Mouse (Mus musculus) c-Kit-positive CD71-negative TER-119-negative erythroid progenitor cells, embryonic 14.5 days (primary cell): ENCODE data around the gene Ripply3.
"Not testable (repeated sequence)": the region's sequence is repeated elsewhere in the genome, so short reads cannot be mapped to it uniquely, and the experiment has no call there.

Experiments
- DNase-seq: peaks from one replicate; pipeline ENCODE4 v3.0.0-alpha.2; 2013; ENCODE audit warnings: low read depth

The Ripply3 gene

GRCm38 (mm10) chr16:94314626-94315025 lies 13.6 kb upstream of the Ripply3 start:
- DNase-seq: no peak

- DNase-seq: no peak
Observed at GRCm38 (mm10) chr16:94315215-94315614, 13.0 kb upstream of the Ripply3 start.

GRCm38 (mm10) chr16:94317752-94318151 lies 10.5 kb upstream of the Ripply3 start:
- DNase-seq: no peak

GRCm38 (mm10) chr16:94320223-94320622 lies 8.0 kb upstream of the Ripply3 start:
- DNase-seq: no peak

GRCm38 (mm10) chr16:94323681-94324080 lies 4.5 kb upstream of the Ripply3 start:
- no peak for DNase-seq

- no peak for DNase-seq
Observed at GRCm38 (mm10) chr16:94326008-94326407, 2.2 kb upstream of the Ripply3 start.

- DNase-seq: no peak
Observed at GRCm38 (mm10) chr16:94328881-94329867, 954 bp downstream of the Ripply3 start.

GRCm38 (mm10) chr16:94330429-94330828 lies 2.2 kb downstream of the Ripply3 start:
- DNase-seq: no peak

GRCm38 (mm10) chr16:94331233-94331885 lies 3.1 kb downstream of the Ripply3 start:
- DNase-seq: no peak

GRCm38 (mm10) chr16:94331886-94332252 lies 3.6 kb downstream of the Ripply3 start:
- peak; percentile 69 for DNase-seq

- DNase-seq: no peak
Observed at GRCm38 (mm10) chr16:94335656-94336055, 7.4 kb downstream of the Ripply3 start.

GRCm38 (mm10) chr16:94339164-94340160 lies 11.2 kb downstream of the Ripply3 start:
- not testable (repeated sequence) for DNase-seq

- no peak for DNase-seq
Observed at GRCm38 (mm10) chr16:94345733-94346132, 17.5 kb downstream of the Ripply3 start.

- DNase-seq: no peak
Observed at GRCm38 (mm10) chr16:94347080-94347731, 19.0 kb downstream of the Ripply3 start.

GRCm38 (mm10) chr16:94348779-94349178 lies 20.6 kb downstream of the Ripply3 start:
- DNase-seq: no peak

GRCm38 (mm10) chr16:94349588-94350286 lies 21.5 kb downstream of the Ripply3 start:
- DNase-seq: no peak

- DNase-seq: no peak
Observed at GRCm38 (mm10) chr16:94350287-94350677, 22.1 kb downstream of the Ripply3 start.

GRCm38 (mm10) chr16:94354450-94354849 lies 26.2 kb downstream of the Ripply3 start:
- no peak for DNase-seq

GRCm38 (mm10) chr16:94356046-94356445 lies 27.8 kb downstream of the Ripply3 start:
- DNase-seq: no peak

GRCm38 (mm10) chr16:94356776-94357494 lies 28.7 kb downstream of the Ripply3 start:
- no peak for DNase-seq
